Comparison of ENCODE assay signal across 8 mouse cellular contexts in the genomic region with DNA sequence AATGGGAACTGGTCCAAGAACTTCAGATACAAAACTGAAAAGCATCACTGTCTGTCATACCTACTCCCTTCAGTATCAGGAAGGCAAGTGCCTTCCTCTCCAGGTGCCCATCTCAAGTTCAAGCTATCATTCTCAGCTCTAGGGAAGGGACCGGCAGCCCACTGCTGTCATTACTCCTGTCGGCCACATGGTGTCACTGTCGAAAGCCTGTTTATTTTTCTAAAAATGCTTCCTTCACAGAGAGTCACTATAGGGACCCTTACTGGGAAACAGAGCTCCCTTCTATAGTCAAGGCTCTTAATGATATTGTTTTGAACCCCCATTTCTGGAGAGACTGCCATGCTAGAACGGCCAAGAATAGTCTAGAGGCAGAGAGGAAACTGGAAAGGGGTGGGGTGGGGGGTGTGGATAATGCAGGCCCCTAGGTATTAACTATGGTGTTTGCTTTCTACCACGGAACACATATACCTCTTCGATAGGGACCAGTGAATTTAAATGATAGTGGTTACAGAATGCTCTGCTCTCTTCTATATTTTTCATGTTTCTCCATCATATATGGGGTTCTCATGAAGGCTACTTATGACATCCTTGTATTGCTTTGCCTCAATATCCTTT. TPM values are rescaled to one million over a fixed set of nuclear protein-coding genes. Genes with fewer than 3 reads are reported as not detected.
DNase-seq lines count a peak whose midpoint lies in the region; ATAC-seq and TF ChIP-seq lines count a peak whose summit lies in the region.

No protein-coding gene starts in this region.

- no peaks in the 10 kb centered on the region for H3K9me3 ChIP-seq in heart, embryonic 10.5 days
- H3K9me3 ChIP-seq in forebrain, embryonic 13.5 days (replicated peaks), result no peaks in the 10 kb centered on the region
- H3K9me3 ChIP-seq in intestine, embryonic 14.5 days (ENCODE audit: control insufficient read depth, low read length), result no peaks in the 10 kb centered on the region
- no peaks in the 10 kb centered on the region for H3K9me3 ChIP-seq in limb, embryonic 15.5 days
- no peaks in the 10 kb centered on the region for H3K9me3 ChIP-seq in neural tube, embryonic 12.5 days

- no peaks in the 10 kb centered on the region for H3K27me3 ChIP-seq in heart, embryonic 10.5 days (ENCODE audit: insufficient read depth, poor library complexity, severe bottlenecking)
- H3K27me3 ChIP-seq in forebrain, embryonic 13.5 days, result no peaks in the 10 kb centered on the region
- H3K27me3 ChIP-seq in intestine, embryonic 14.5 days (replicated peaks; ENCODE audit: control insufficient read depth, insufficient read depth, low read length), result no peaks in the 10 kb centered on the region
- H3K27me3 ChIP-seq in limb, embryonic 15.5 days, result no peaks in the 10 kb centered on the region
- H3K27me3 ChIP-seq in neural tube, embryonic 12.5 days (replicated peaks), result no peaks in the 10 kb centered on the region

- no peak for TF ChIP-seq POLR2A in bone marrow, adult 2 months (IDR thresholded peaks at IDR 0.05; ENCODE audit: borderline replicate concordance, control insufficient read depth, low read depth, low read length)

- no peaks in the 10 kb centered on the region for H3K4me1 ChIP-seq in heart, embryonic 10.5 days
- no peaks in the 10 kb centered on the region for H3K4me1 ChIP-seq in bone marrow, adult 2 months (ENCODE audit: control insufficient read depth, insufficient read depth, low read length)
- H3K4me1 ChIP-seq in forebrain, embryonic 13.5 days, result no peaks in the 10 kb centered on the region
- no peaks in the 10 kb centered on the region for H3K4me1 ChIP-seq in intestine, embryonic 14.5 days (replicated peaks; ENCODE audit: control insufficient read depth, insufficient read depth, low read length)
- no peaks in the 10 kb centered on the region for H3K4me1 ChIP-seq in limb, embryonic 15.5 days
- no peaks in the 10 kb centered on the region for H3K4me1 ChIP-seq in neural tube, embryonic 12.5 days

- TF ChIP-seq CTCF in bone marrow, adult 2 months (IDR thresholded peaks at IDR 0.05; ENCODE audit: control insufficient read depth, insufficient read depth, low read length), result peak; percentile 34

- peak; percentile 56 for DNase-seq in heart, adult 8-10 months (ENCODE audit: low spot score)
- DNase-seq in heart, embryonic 10.5 days (ENCODE audit: low spot score), result no peak
- peak; percentile 71 for DNase-seq in intestine, embryonic 14.5 days (ENCODE audit: low spot score)

- no peak overlapping the region for H3K27ac ChIP-seq in heart, embryonic 10.5 days
- no peak overlapping the region for H3K27ac ChIP-seq in bone marrow, adult 2 months (ENCODE audit: control insufficient read depth, insufficient read depth, low read depth, low read length, poor library complexity)
- H3K27ac ChIP-seq in forebrain, embryonic 13.5 days, result no peak overlapping the region
- H3K27ac ChIP-seq in intestine, embryonic 14.5 days (ENCODE audit: low read depth), result no peak overlapping the region
- no peak overlapping the region for H3K27ac ChIP-seq in limb, embryonic 15.5 days
- H3K27ac ChIP-seq in neural tube, embryonic 12.5 days, result no peak overlapping the region

- ATAC-seq in forebrain, embryonic 13.5 days, result peak; percentile 91
- ATAC-seq in intestine, embryonic 14.5 days (replicated peaks; ENCODE audit: low FRiP score, low TSS enrichment, low read depth), result 0 out of 2 replicates have a peak, but pooled peaks have one; percentile 60
- ATAC-seq in limb, embryonic 15.5 days (ENCODE audit: insufficient number of reproducible peaks, low FRiP score, low TSS enrichment, low read depth), result 0 out of 2 replicates have a peak, but pooled peaks have one; percentile 24
- ATAC-seq in neural tube, embryonic 12.5 days (ENCODE audit: low FRiP score, low read depth), result peak; percentile 77
- no peak for ATAC-seq in inflammation-experienced regulatory T-cells, adult 6 months

- 32% methylated on average over 6 of the region's 6 CpGs for WGBS in heart, embryonic 10.5 days
- 35% methylated on average over 6 of the region's 6 CpGs for WGBS in bone marrow, adult 2 months
- WGBS in forebrain, embryonic 13.5 days, result 39% methylated on average over 6 of the region's 6 CpGs
- WGBS in intestine, embryonic 14.5 days, result 32% methylated on average over 6 of the region's 6 CpGs
- 32% methylated on average over 6 of the region's 6 CpGs for WGBS in limb, embryonic 15.5 days
- WGBS in neural tube, embryonic 12.5 days, result 33% methylated on average over 6 of the region's 6 CpGs

- no peak overlapping the region for H3K4me3 ChIP-seq in heart, embryonic 10.5 days
- no peak overlapping the region for H3K4me3 ChIP-seq in bone marrow, adult 2 months (replicated peaks; ENCODE audit: control insufficient read depth, low read depth, low read length)
- H3K4me3 ChIP-seq in forebrain, embryonic 13.5 days, result no peak overlapping the region
- no peak overlapping the region for H3K4me3 ChIP-seq in intestine, embryonic 14.5 days (ENCODE audit: low read depth, low read length)
- no peak overlapping the region for H3K4me3 ChIP-seq in limb, embryonic 15.5 days
- no peak overlapping the region for H3K4me3 ChIP-seq in neural tube, embryonic 12.5 days

- no peak overlapping the region for H3K4me2 ChIP-seq in forebrain, embryonic 13.5 days
- no peak overlapping the region for H3K4me2 ChIP-seq in intestine, embryonic 14.5 days (ENCODE audit: low read length)
- no peak overlapping the region for H3K4me2 ChIP-seq in limb, embryonic 15.5 days
- H3K4me2 ChIP-seq in neural tube, embryonic 12.5 days (replicated peaks), result no peak overlapping the region

- H3K9ac ChIP-seq in forebrain, embryonic 13.5 days, result no peak overlapping the region
- H3K9ac ChIP-seq in intestine, embryonic 14.5 days (ENCODE audit: low read length), result no peak overlapping the region
- H3K9ac ChIP-seq in limb, embryonic 15.5 days, result no peak overlapping the region
- no peak overlapping the region for H3K9ac ChIP-seq in neural tube, embryonic 12.5 days

- no peaks in the 10 kb centered on the region for H3K36me3 ChIP-seq in heart, embryonic 10.5 days
- H3K36me3 ChIP-seq in forebrain, embryonic 13.5 days (ENCODE audit: poor library complexity, severe bottlenecking), result no peaks in the 10 kb centered on the region
- no peaks in the 10 kb centered on the region for H3K36me3 ChIP-seq in intestine, embryonic 14.5 days (ENCODE audit: control insufficient read depth, insufficient read depth, low read length)
- no peaks in the 10 kb centered on the region for H3K36me3 ChIP-seq in limb, embryonic 15.5 days
- no peaks in the 10 kb centered on the region for H3K36me3 ChIP-seq in neural tube, embryonic 12.5 days

RNA-seq across cellular contexts. Expression of a gene that starts 34.1 kb away (rescaled TPM):
- 10 to 100 TPM; 68.2 to 83.8 (median 76.8) TPM for total RNA-seq in heart, adult 8-10 months (2022)
- polyA plus RNA-seq in heart, embryonic 10.5 days (2016; fragmentation: Nextera tagmentation; extraction: Ambion mirVana), result 27.3 and 78.6 TPM in 2 replicates
- polyA plus RNA-seq in bone marrow, adult 2 months (2011; ENCODE audit: insufficient read depth, insufficient read length, low replicate concordance, missing spikeins), result 1.6 and 8.9 TPM in 2 replicates
- polyA plus RNA-seq in forebrain, embryonic 13.5 days (2015; fragmentation: Nextera tagmentation; extraction: Ambion mirVana), result 11.5 and 12.0 TPM in 2 replicates
- polyA plus RNA-seq in intestine, embryonic 14.5 days (2014; fragmentation: Nextera tagmentation; extraction: Ambion mirVana), result 64.0 and 64.4 TPM in 2 replicates
- polyA plus RNA-seq in limb, embryonic 15.5 days (2015; fragmentation: Nextera tagmentation; extraction: Ambion mirVana), result 106 and 107 TPM in 2 replicates
- polyA plus RNA-seq in neural tube, embryonic 12.5 days (2016; fragmentation: Nextera tagmentation; extraction: Ambion mirVana), result 11.9 and 16.4 TPM in 2 replicates
- not detected for polyA plus RNA-seq in inflammation-experienced regulatory T-cells, adult 6 months (2017; shearing (Covaris generic))
